Mouse (Mus musculus) G1E (cell line): ENCODE measurements around the gene Ppfia1.

Source experiments
- CTCF ChIP-seq: IDR thresholded peaks from 2 replicates; pipeline ENCODE4 v1.5.1; 2012; ENCODE audit warnings: low read depth, low read length, inconsistent platforms, mixed read lengths
- GATA1 ChIP-seq: IDR thresholded peaks from 2 replicates; pipeline ENCODE4 v1.6.1; 2012; ENCODE audit warnings: borderline replicate concordance, low read length, inconsistent platforms, mixed read lengths
- TAL1 ChIP-seq: conservative IDR thresholded peaks from 2 replicates; pipeline ENCODE4 v1.6.1; 2012; ENCODE audit warnings: low read depth, low read length, inconsistent platforms, mixed read lengths

DNA sequence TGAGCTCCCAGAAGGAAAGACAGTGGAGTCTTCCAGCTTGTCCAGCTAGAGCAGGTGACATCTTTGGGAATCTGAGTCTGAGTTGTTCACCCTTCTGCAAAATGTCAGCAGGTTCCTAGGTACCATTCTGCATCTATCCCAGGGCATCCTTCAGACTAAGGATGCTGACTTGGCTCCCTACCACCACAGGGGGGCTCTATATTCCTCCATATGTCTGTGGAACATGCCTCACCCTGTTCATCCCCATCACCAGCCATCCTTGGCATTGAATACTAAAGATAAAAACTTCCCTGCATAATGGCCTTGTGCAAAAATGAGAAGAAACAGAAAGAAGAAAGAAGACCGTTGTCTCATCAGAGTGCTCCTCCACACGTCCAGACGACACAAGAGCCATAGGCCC, 36.0 kb upstream of the Ppfia1 start:
- TF ChIP-seq CTCF = no peak
- TF ChIP-seq GATA1 = no peak
- TF ChIP-seq TAL1 = no peak
